Mouse (Mus musculus) small intestine, adult 2 months (tissue): ENCODE results near the gene Kdr. TPM values are rescaled to one million over a fixed set of nuclear protein-coding genes. Genes with fewer than 3 reads are reported as not detected.

ENCODE experiments used
- H3K27ac ChIP-seq: fragments of 200-500 bp; 2 replicates; pipeline ENCODE4 v1.5.1; 2012; ENCODE audit warnings: low read depth, low read length, control low read depth, inconsistent platforms; ENCODE audit not compliant: insufficient read depth
- H3K27me3 ChIP-seq: fragments of 200-500 bp; 2 replicates; pipeline ENCODE4 v1.6.1; 2012; ENCODE audit warnings: mild to moderate bottlenecking, moderate library complexity, low read length, inconsistent platforms; ENCODE audit not compliant: control insufficient read depth, insufficient read depth
- H3K36me3 ChIP-seq: fragments of 200-500 bp; 2 replicates; pipeline ENCODE4 v1.6.1; 2012; ENCODE audit warnings: mild to moderate bottlenecking, low read length, control low read depth, inconsistent platforms; ENCODE audit not compliant: control insufficient read depth, insufficient read depth
- H3K4me1 ChIP-seq: fragments of 200-500 bp; 2 replicates; pipeline ENCODE4 v1.6.1; 2012; ENCODE audit warnings: low read length, inconsistent platforms, mixed read lengths; ENCODE audit not compliant: control insufficient read depth, insufficient read depth, insufficient read length
- H3K4me3 ChIP-seq: fragments of 200-500 bp; 2 replicates; pipeline ENCODE4 v1.5.1; 2012; ENCODE audit warnings: low read depth, mild to moderate bottlenecking, control low read depth, inconsistent platforms, low read length, moderate library complexity
- CTCF ChIP-seq: fragments of 200-500 bp; IDR thresholded peaks from 2 replicates; pipeline ENCODE4 v1.5.1; 2012; ENCODE audit warnings: low read depth, mild to moderate bottlenecking, control low read depth, inconsistent platforms, low read length, moderate library complexity, mixed read lengths; ENCODE audit not compliant: insufficient replicate concordance, insufficient read length; ENCODE audit errors: extremely low read depth
- POLR2A ChIP-seq: fragments of 200-500 bp; IDR thresholded peaks from 2 replicates; pipeline ENCODE4 v1.6.1; 2012; ENCODE audit warnings: low read depth, mild to moderate bottlenecking, control low read depth, inconsistent platforms, low read length, moderate library complexity
- WGBS: fragments of 180-500 bp; shearing (Covaris S2); methylation state at CpG from one replicate; pipeline ENCODE4 v1.1.7; 2018; 5-methylcytosine and 5-hydroxymethylcytosine counted together
- polyA plus RNA-seq: library from polyadenylated mRNA; depleted of rRNA; stranded (reverse); fragments of >200 nt; gene quantifications from 2 replicates; pipeline ENCODE4 v1.2.3, GENCODE M21; 2012; rRNA removed

Kdr gene
- polyA plus RNA-seq, 1 experiment: 4.5 TPM

DNA sequence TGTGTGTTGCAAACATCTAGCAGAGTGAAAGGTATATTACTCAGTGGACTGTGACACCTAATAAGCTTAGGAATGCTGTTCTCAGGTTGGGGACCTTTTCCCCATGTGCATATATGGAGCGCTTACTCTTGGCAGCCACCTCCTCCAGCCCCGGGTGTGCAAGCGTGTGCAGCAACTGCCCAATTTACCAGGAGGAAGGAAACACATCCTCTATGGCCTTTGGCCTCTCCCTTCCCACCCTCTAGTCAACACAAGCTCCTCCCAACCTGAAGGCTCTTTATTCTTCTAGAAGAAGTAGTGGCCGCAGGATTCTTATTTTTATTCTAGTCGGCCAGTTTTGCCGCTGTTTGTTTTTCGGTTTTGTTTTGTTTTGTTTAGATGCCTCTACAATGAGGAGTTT is 60.1 kb downstream of the Kdr start:
- Histone ChIP-seq H3K4me3 (no peak overlapping the region), H3K27ac (no peak overlapping the region; the same call in 1 of the 2 replicates), H3K36me3 (no peaks in the 10 kb centered on the region), H3K4me1 (no peaks in the 10 kb centered on the region), H3K27me3 (no peaks in the 10 kb centered on the region)
- whole genome bisulfite sequencing: 71% methylated on average over 7 of the region's 7 CpGs
- TF ChIP-seq CTCF (no peak), POLR2A (no peak)

DNA sequence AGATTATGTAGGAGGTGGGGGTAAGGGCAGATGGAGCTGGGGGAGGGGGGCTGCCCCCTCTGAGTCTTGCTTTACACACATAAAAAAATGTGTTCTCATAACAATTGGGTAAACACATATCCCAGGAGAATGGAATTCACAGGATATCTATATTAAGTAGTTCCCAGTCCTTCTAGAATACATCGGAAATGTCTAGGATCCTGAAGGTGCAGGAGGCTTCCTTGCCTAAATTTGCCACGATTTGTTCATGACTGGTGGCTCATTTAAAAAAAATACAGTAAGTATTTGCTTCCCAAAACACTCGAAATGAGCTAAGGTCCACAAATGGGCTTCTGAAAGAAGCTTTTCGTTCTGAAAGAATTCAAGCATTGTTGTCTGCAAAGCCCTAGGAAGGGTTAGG is 61.0 kb downstream of the Kdr start:
- Histone ChIP-seq H3K4me1 (no peaks in the 10 kb centered on the region), H3K27me3 (no peaks in the 10 kb centered on the region), H3K4me3 (no peak overlapping the region), H3K36me3 (no peaks in the 10 kb centered on the region), H3K27ac (no peak overlapping the region)
- WGBS: 62% methylated on average over 4 of the region's 4 CpGs
- no peak for TF ChIP-seq POLR2A
- TF ChIP-seq CTCF: no peak

DNA sequence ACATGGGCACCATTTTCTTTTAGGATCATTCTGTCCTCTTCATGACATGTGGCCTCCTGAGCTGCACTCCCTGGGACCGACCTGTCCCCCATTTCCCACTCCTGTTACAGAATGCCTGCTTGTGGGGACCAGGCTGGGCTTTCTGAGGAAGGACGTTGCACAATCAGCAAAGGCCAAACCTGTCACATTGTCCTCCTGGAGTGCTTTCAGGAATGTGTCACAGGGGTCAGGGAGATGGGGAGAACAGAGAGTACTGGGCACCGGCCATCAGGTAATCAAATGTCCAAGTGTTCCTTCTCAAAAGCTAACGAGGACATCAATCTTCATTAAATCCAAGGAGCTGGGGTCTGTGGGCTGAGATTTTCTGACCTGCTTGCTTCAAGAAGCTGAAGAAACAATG is 72.2 kb downstream of the Kdr start:
- no peak overlapping the region for H3K4me3 ChIP-seq
- H3K27me3 ChIP-seq: no peaks in the 10 kb centered on the region
- H3K27ac ChIP-seq: no peak overlapping the region
- H3K4me1 ChIP-seq: no peaks in the 10 kb centered on the region
- TF ChIP-seq CTCF (no peak), POLR2A (no peak)
- H3K36me3 ChIP-seq: no peaks in the 10 kb centered on the region
- 52% methylated on average over 4 of the region's 4 CpGs for WGBS

DNA sequence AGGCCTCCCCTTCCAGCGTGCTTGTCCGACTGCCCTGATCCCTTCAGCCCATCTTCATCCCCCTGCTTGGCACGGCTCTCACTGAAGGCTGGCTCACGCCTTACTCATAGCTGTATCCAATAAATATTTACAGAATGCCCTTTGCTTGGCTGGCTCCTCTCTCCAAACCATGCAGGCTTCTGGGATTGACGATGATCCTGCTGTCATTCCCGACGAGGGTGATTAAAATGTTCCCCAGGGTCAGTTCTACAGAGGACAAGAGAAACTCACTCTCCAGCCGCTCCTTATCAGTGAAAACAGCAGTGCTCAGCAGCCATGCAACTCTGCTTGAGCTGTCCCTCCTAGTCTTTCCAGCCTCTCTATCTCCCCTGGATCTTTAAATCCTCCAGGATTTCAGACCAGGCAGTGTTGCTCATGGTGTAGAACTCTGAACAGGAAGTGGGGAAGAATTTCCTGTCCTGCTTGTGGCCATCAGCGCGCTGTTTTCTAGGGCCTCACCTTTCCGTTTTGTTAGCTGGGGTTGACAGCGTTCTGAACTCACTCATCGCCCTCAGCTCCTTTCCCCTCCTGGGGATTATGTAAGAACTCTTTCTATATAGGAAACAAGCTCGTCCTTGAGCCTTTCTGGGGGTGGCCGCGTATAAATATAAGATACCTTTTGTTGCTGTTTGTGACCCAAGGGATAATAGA is 77.9 kb downstream of the Kdr start:
- H3K27ac ChIP-seq: no peak overlapping the region
- no peak overlapping the region for H3K4me3 ChIP-seq
- no peak for TF ChIP-seq CTCF
- no peak for TF ChIP-seq POLR2A
- no peaks in the 10 kb centered on the region for H3K4me1 ChIP-seq
- H3K36me3 ChIP-seq: no peaks in the 10 kb centered on the region
- H3K27me3 ChIP-seq: no peaks in the 10 kb centered on the region
- 49% methylated on average over 16 of the region's 16 CpGs for WGBS

DNA sequence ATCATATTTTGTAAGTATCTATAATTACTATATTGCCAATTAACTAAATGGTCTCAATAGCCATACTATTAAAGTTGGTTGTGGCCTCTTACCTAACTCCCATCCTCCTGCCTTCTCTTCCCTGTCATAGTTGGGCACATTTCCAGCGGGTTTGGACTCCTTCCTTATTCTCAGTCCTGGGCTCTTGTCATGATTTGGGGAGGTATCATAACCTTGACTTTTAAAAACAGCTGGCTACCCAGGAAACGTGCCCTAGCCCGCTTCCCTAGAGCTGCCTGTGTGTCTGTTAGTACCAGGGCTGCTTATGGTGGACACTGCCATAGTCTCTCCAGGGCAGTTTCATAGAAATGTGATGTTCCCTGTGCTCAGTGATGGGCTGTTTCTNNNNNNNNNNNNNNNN is 82.9 kb downstream of the Kdr start:
- 72% methylated on average over 3 of the region's 3 CpGs for WGBS
- H3K4me3 ChIP-seq: no peak overlapping the region
- no peak for TF ChIP-seq POLR2A
- no peak for TF ChIP-seq CTCF
- H3K27ac ChIP-seq: no peak overlapping the region
- no peaks in the 10 kb centered on the region for H3K4me1 ChIP-seq
- no peaks in the 10 kb centered on the region for H3K36me3 ChIP-seq
- H3K27me3 ChIP-seq: no peaks in the 10 kb centered on the region

DNA sequence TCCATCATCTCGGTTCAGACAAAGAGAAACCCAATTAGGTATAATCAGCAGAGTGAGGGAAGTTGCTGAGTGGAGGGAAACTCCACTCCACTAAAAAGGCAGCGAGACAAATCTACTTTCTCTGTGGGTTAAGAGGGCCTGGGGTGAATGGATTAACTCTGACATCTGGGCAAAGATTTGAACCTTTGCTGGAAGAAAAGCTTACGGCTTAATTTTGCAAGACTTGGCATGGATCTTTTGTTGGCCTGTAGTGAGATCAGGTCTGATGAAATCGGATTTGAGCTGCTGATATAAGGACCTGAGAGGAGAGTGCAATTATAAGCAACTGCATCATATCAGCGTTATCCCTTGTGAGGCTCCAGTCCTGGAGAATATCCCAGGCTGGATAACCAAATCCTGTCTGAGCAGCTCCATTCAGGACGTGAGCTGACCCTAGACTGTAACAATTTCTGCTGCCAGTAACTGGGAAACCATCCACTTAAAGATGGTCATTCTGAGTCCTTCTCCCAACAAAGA is 85.2 kb downstream of the Kdr start:
- Histone ChIP-seq H3K27ac (no peak overlapping the region), H3K36me3 (no peaks in the 10 kb centered on the region), H3K4me3 (no peak overlapping the region), H3K27me3 (no peaks in the 10 kb centered on the region), H3K4me1 (no peaks in the 10 kb centered on the region)
- TF ChIP-seq CTCF: no peak
- TF ChIP-seq POLR2A: no peak
- 65% methylated on average over 6 of the region's 6 CpGs for WGBS

Other genes with a start within 250 kb of the Kdr start
- 50.4 and 159 TPM in 2 replicates for gene Srd5a3, start 161.8 kb upstream of the Kdr start, polyA plus RNA-seq
- gene Tmem165, start 205.4 kb upstream of the Kdr start, polyA plus RNA-seq: 47.6 and 85.6 TPM in 2 replicates